Mouse (Mus musculus): ENCODE results near the gene Itpkb. TPM values are rescaled to one million over a fixed set of nuclear protein-coding genes. Genes with fewer than 3 reads are reported as not detected.
A peak's percentile ranks its signal among the peaks of the same experiment; 100 is the strongest.

Itpkb gene
- 8.9 and 9.2 TPM in 2 replicates for polyA plus RNA-seq (2012; rRNA removed)

GRCm38 (mm10) chr1:180330145-180330706, at the start of gene Itpkb:
TSS of gene Itpkb (plus strand) at chr1:180330485.
- peak in 1 of 2 experiments; percentile 35 for DNase-seq (ENCODE audit: extremely low spot score in 1 of 2, low spot score in 1 of 2)

- DNase-seq (ENCODE audit: extremely low spot score in 1 of 2, low spot score in 1 of 2): no peak
Measured at GRCm38 (mm10) chr1:180282581-180282980, 47.7 kb upstream of the Itpkb start.

GRCm38 (mm10) chr1:180283813-180284768, 46.2 kb upstream of the Itpkb start:
- DNase-seq (ENCODE audit: extremely low spot score in 1 of 2, low spot score in 1 of 2): no peak

- no peak for DNase-seq (ENCODE audit: extremely low spot score in 1 of 2, low spot score in 1 of 2)
Measured at GRCm38 (mm10) chr1:180286081-180286831, 44.0 kb upstream of the Itpkb start.

- DNase-seq (ENCODE audit: extremely low spot score in 1 of 2, low spot score in 1 of 2): no peak
Measured at GRCm38 (mm10) chr1:180288227-180288626, 42.1 kb upstream of the Itpkb start.

GRCm38 (mm10) chr1:180288872-180289468, 41.3 kb upstream of the Itpkb start:
- no peak for DNase-seq (ENCODE audit: extremely low spot score in 1 of 2, low spot score in 1 of 2)

GRCm38 (mm10) chr1:180289788-180290187, 40.5 kb upstream of the Itpkb start:
- no peak for DNase-seq (ENCODE audit: extremely low spot score in 1 of 2, low spot score in 1 of 2)

GRCm38 (mm10) chr1:180290358-180290757, 39.9 kb upstream of the Itpkb start:
- DNase-seq (ENCODE audit: extremely low spot score in 1 of 2, low spot score in 1 of 2): no peak

- DNase-seq (ENCODE audit: extremely low spot score in 1 of 2, low spot score in 1 of 2): no peak
Measured at GRCm38 (mm10) chr1:180296088-180296487, 34.2 kb upstream of the Itpkb start.

- no peak for DNase-seq (ENCODE audit: extremely low spot score in 1 of 2, low spot score in 1 of 2)
Measured at GRCm38 (mm10) chr1:180299697-180300096, 30.6 kb upstream of the Itpkb start.

GRCm38 (mm10) chr1:180300292-180300691, 30.0 kb upstream of the Itpkb start:
- no peak for DNase-seq (ENCODE audit: extremely low spot score in 1 of 2, low spot score in 1 of 2)

GRCm38 (mm10) chr1:180300997-180301396, 29.3 kb upstream of the Itpkb start:
- no peak for DNase-seq (ENCODE audit: extremely low spot score in 1 of 2, low spot score in 1 of 2)

GRCm38 (mm10) chr1:180302253-180303120, 27.8 kb upstream of the Itpkb start:
- no peak for DNase-seq (ENCODE audit: extremely low spot score in 1 of 2, low spot score in 1 of 2)

GRCm38 (mm10) chr1:180303600-180303999, 26.7 kb upstream of the Itpkb start:
- no peak for DNase-seq (ENCODE audit: extremely low spot score in 1 of 2, low spot score in 1 of 2)

- no peak for DNase-seq (ENCODE audit: extremely low spot score in 1 of 2, low spot score in 1 of 2)
Measured at GRCm38 (mm10) chr1:180306889-180307288, 23.4 kb upstream of the Itpkb start.

GRCm38 (mm10) chr1:180307661-180308060, 22.6 kb upstream of the Itpkb start:
- DNase-seq (ENCODE audit: extremely low spot score in 1 of 2, low spot score in 1 of 2): no peak

- no peak for DNase-seq (ENCODE audit: extremely low spot score in 1 of 2, low spot score in 1 of 2)
Measured at GRCm38 (mm10) chr1:180308897-180309296, 21.4 kb upstream of the Itpkb start.

- DNase-seq (ENCODE audit: extremely low spot score in 1 of 2, low spot score in 1 of 2): no peak
Measured at GRCm38 (mm10) chr1:180312286-180312685, 18.0 kb upstream of the Itpkb start.

GRCm38 (mm10) chr1:180312792-180313311, 17.4 kb upstream of the Itpkb start:
- DNase-seq (ENCODE audit: extremely low spot score in 1 of 2, low spot score in 1 of 2): no peak

Measured in frontal cortex, adult 2 months (tissue).